8 mouse cellular contexts compared by ENCODE assay signal in genomic region chr11:99243820-99244374, GRCm38 (mm10). TPM values are rescaled to one million over a fixed set of nuclear protein-coding genes. Genes with fewer than 3 reads are reported as not detected.
DNase-seq lines count a peak whose midpoint lies in the region; ATAC-seq and TF ChIP-seq lines count a peak whose summit lies in the region.
"Had no signal": no experiment of that assay in that cellular context is flagged by ENCODE, and none has a peak within 500 bp of the region (broad histone marks: within the 10 kb centered on the region; RNA-seq: fewer than 3 reads in every experiment).

Gene Krt222 (minus strand): TSS chr11:99244085.

- no peaks in the 10 kb centered on the region for H3K27me3 ChIP-seq in hindbrain, postnatal 0 days (ENCODE audit: insufficient read depth, low read length)
- H3K27me3 ChIP-seq in neural tube, embryonic 11.5 days (ENCODE audit: control insufficient read depth, insufficient read depth, low read length), result no peaks in the 10 kb centered on the region

- peak; percentile 35 for DNase-seq in ES-E14 (ENCODE audit: low read depth, low spot score)
- peak; percentile 78 for DNase-seq in cerebellum, adult 18-20 months
- peak in 1 of 2 experiments; percentile 55 for DNase-seq in frontal cortex, adult 2 months (ENCODE audit: extremely low spot score in 1 of 2, low spot score in 1 of 2)
- DNase-seq in hindbrain, postnatal 0 days (ENCODE audit: low spot score), result peak; percentile 63
- DNase-seq in left cerebral cortex, postnatal 10 days (ENCODE audit: extremely low spot score in 1 of 2, low spot score in 2 of 2), result peak; percentile 20 to 59
- DNase-seq in neural tube, embryonic 11.5 days (ENCODE audit: low spot score), result peak; percentile 26
- DNase-seq in thymus, postnatal 36 days, result no peak

- TF ChIP-seq CTCF in hindbrain, postnatal 0 days (IDR thresholded peaks at IDR 0.05; ENCODE audit: low read depth), result no peak

- peak within 1 kb of the TSS; percentile 58 for H3K4me2 ChIP-seq in hindbrain, postnatal 0 days (ENCODE audit: low read depth, low read length)
- H3K4me2 ChIP-seq in neural tube, embryonic 11.5 days (ENCODE audit: low read depth), result peak within 1 kb of the TSS; percentile 47

- no peak within 1 kb of the TSS for H3K9ac ChIP-seq in ES-E14 (ENCODE audit: insufficient read depth, low read depth, low read length, poor library complexity, severe bottlenecking)
- H3K9ac ChIP-seq in hindbrain, postnatal 0 days (replicated peaks; ENCODE audit: low read length), result peak within 1 kb of the TSS; percentile 54
- peak within 1 kb of the TSS; percentile 30 for H3K9ac ChIP-seq in neural tube, embryonic 11.5 days (ENCODE audit: low read length)

- intact Hi-C loops in left cerebral cortex, postnatal 10 days (cut with DNase I), result no loop called here

- in situ Hi-C loops in ES-E14 (cut with MboI; ENCODE audit: low sequenced_read_pairs in 2 of 2, unreplicated experiment in 2 of 2), result no loop called here

- H3K4me1 ChIP-seq in ES-E14 (ENCODE audit: control insufficient read depth in 2 of 2, insufficient read depth in 2 of 2, low read length in 2 of 2, poor library complexity in 1 of 2), result peaks cover 0 to 11% of the 10 kb centered on the region in 2 experiments; a peak in 1 of 4 replicates
- no peaks in the 10 kb centered on the region for H3K4me1 ChIP-seq in hindbrain, postnatal 0 days (ENCODE audit: insufficient read depth, low read length)
- H3K4me1 ChIP-seq in neural tube, embryonic 11.5 days (ENCODE audit: control insufficient read depth, insufficient read depth, low read length), result no peaks in the 10 kb centered on the region

- no peak within 1 kb of the TSS for H3K27ac ChIP-seq in ES-E14 (ENCODE audit: insufficient read depth, low read depth, low read length, poor library complexity, severe bottlenecking)
- H3K27ac ChIP-seq in hindbrain, postnatal 0 days, result peak within 1 kb of the TSS; percentile 78
- no peak within 1 kb of the TSS for H3K27ac ChIP-seq in neural tube, embryonic 11.5 days (ENCODE audit: low read depth, low read length)

- peak; percentile 76 for ATAC-seq in hindbrain, postnatal 0 days
- ATAC-seq in neural tube, embryonic 11.5 days (ENCODE audit: insufficient read depth, low FRiP score, low TSS enrichment), result no peak

- 3% methylated on average over 17 of the region's 17 CpGs for WGBS in hindbrain, postnatal 0 days
- 6% methylated on average over 17 of the region's 17 CpGs for WGBS in neural tube, embryonic 11.5 days

- H3K4me3 ChIP-seq in ES-E14 (ENCODE audit: insufficient read depth in 1 of 2, low read depth in 1 of 2, low read length in 2 of 2, poor library complexity in 1 of 2, severe bottlenecking in 1 of 2), result peak within 1 kb of the TSS in 1 of 2 experiments; percentile 10; a peak in 1 of 4 replicates
- peak within 1 kb of the TSS; percentile 40 for H3K4me3 ChIP-seq in hindbrain, postnatal 0 days (ENCODE audit: low read length)
- peak within 1 kb of the TSS; percentile 24 for H3K4me3 ChIP-seq in neural tube, embryonic 11.5 days (ENCODE audit: low read depth, low read length)

- no peaks in the 10 kb centered on the region for H3K36me3 ChIP-seq in ES-E14 (ENCODE audit: control insufficient read depth, insufficient read depth, low read length, poor library complexity, severe bottlenecking)
- H3K36me3 ChIP-seq in hindbrain, postnatal 0 days (ENCODE audit: insufficient read depth, low read length), result no peaks in the 10 kb centered on the region
- H3K36me3 ChIP-seq in neural tube, embryonic 11.5 days (ENCODE audit: control insufficient read depth, insufficient read depth, low read length), result no peaks in the 10 kb centered on the region

- no peaks in the 10 kb centered on the region for H3K9me3 ChIP-seq in ES-E14 (ENCODE audit: control insufficient read depth, insufficient read depth, low read depth, low read length)
- no peaks in the 10 kb centered on the region for H3K9me3 ChIP-seq in hindbrain, postnatal 0 days (ENCODE audit: low read length)
- no peaks in the 10 kb centered on the region for H3K9me3 ChIP-seq in neural tube, embryonic 11.5 days (ENCODE audit: control insufficient read depth, low read length)

TF ChIP-seq in ES-E14, 5 proteins besides CTCF, POLR2A, EP300 and RAD21:
- no peak for TF ChIP-seq HCFC1 (IDR thresholded peaks at IDR 0.05; ENCODE audit: borderline replicate concordance, insufficient read depth, low read length)
- no peak for TF ChIP-seq CHD2 (IDR thresholded peaks at IDR 0.05; ENCODE audit: low read depth, low read length)
- no peak for TF ChIP-seq ZNF384 (IDR thresholded peaks at IDR 0.05; ENCODE audit: low read depth, low read length)
- TF ChIP-seq MAFK (IDR thresholded peaks at IDR 0.05; ENCODE audit: insufficient read depth, low read depth, low read length), result no peak
- TF ChIP-seq ZC3H11A (IDR thresholded peaks at IDR 0.05; ENCODE audit: borderline replicate concordance, low read depth, low read length), result no peak

RNA-seq across cellular contexts. Expression of gene Krt222, which starts in this region (rescaled TPM):
- 0.11 and 0.22 TPM in 2 replicates for total RNA-seq in ES-E14 (2012; rRNA removed)
- 21.4 and 22.9 TPM in 2 replicates for polyA plus RNA-seq in frontal cortex, adult 2 months (2012; rRNA removed)
- 9.0 and 10.7 TPM in 2 replicates for total RNA-seq in hindbrain, postnatal 0 days (2014; rRNA removed)
- polyA plus RNA-seq in hindbrain, postnatal 0 days (2015; fragmentation: Nextera tagmentation; extraction: Ambion mirVana), result 12.8 and 12.9 TPM in 2 replicates
- total RNA-seq in left cerebral cortex, postnatal 10 days (2021), result 10 to 100 TPM; 31.1 to 31.2 TPM
- 0.37 and 0.44 TPM in 2 replicates for polyA plus RNA-seq in neural tube, embryonic 11.5 days (2014; fragmentation: Nextera tagmentation; extraction: Ambion mirVana)
- total RNA-seq: common myeloid progenitor, adult 5-6 weeks had no signal

Comparison
In these comparisons a context has a peak if more than half of its experiments do, and no peak if none do; other contexts are left out.
1. Peak in DNase-seq in ES-E14; RNA of the gene not detected or under 1 TPM.
2. Peak in DNase-seq, H3K4me3 ChIP-seq, H3K9ac ChIP-seq and H3K4me2 ChIP-seq in neural tube, embryonic 11.5 days; RNA of the gene not detected or under 1 TPM.
3. DNase-seq: peak in cerebellum, adult 18-20 months (2 of 2), hindbrain, postnatal 0 days (single experiment) and left cerebral cortex, postnatal 10 days (2 of 2); none in thymus, postnatal 36 days (0 of 2).